Mouse (Mus musculus): ENCODE results near the gene Smarcad1. TPM values are rescaled to one million over a fixed set of nuclear protein-coding genes. Genes with fewer than 3 reads are reported as not detected.
"Not testable (repeated sequence)": the region's sequence is repeated elsewhere in the genome, so short reads cannot be mapped to it uniquely, and the experiment has no call there.

Smarcad1 gene
- polyA plus RNA-seq, 1 experiment from 2014 or later: 33.4 TPM

GRCm38 (mm10) chr6:65049100-65049499 lies 6.7 kb downstream of the Smarcad1 start:
- Histone ChIP-seq H3K4me1 (ENCODE audit: control insufficient read depth, insufficient read depth, low read length) (no peaks in the 10 kb centered on the region), H3K4me3 (ENCODE audit: low read length) (no peak overlapping the region), H3K27ac (ENCODE audit: low read length) (no peak overlapping the region), H3K36me3 (ENCODE audit: control insufficient read depth, insufficient read depth) (peaks cover 45% of the 10 kb centered on the region), H3K9ac (ENCODE audit: low read length) (no peak overlapping the region), H3K4me2 (ENCODE audit: low read depth, low read length) (no peak overlapping the region), H3K9me3 (replicated peaks; ENCODE audit: control insufficient read depth, low read length) (no peaks in the 10 kb centered on the region), H3K27me3 (ENCODE audit: control insufficient read depth, insufficient read depth, low read length) (no peaks in the 10 kb centered on the region)
- WGBS: 95% methylated on average over 4 of the region's 4 CpGs
- no peak for ATAC-seq (replicated peaks; ENCODE audit: extremely low read depth, insufficient read depth, low FRiP score)

- Histone ChIP-seq H3K4me3 (ENCODE audit: low read length) (no peak overlapping the region), H3K27ac (ENCODE audit: low read length) (no peak overlapping the region), H3K9me3 (replicated peaks; ENCODE audit: control insufficient read depth, low read length) (no peaks in the 10 kb centered on the region), H3K4me2 (ENCODE audit: low read depth, low read length) (no peak overlapping the region), H3K9ac (ENCODE audit: low read length) (no peak overlapping the region), H3K36me3 (ENCODE audit: control insufficient read depth, insufficient read depth) (peaks cover 35% of the 10 kb centered on the region), H3K4me1 (ENCODE audit: control insufficient read depth, insufficient read depth, low read length) (no peaks in the 10 kb centered on the region), H3K27me3 (ENCODE audit: control insufficient read depth, insufficient read depth, low read length) (no peaks in the 10 kb centered on the region)
- WGBS: 87% methylated on average over 5 of the region's 5 CpGs
- ATAC-seq (replicated peaks; ENCODE audit: extremely low read depth, insufficient read depth, low FRiP score): no peak
Observed at GRCm38 (mm10) chr6:65056620-65057019, 14.2 kb downstream of the Smarcad1 start.

GRCm38 (mm10) chr6:65057137-65057536 lies 14.8 kb downstream of the Smarcad1 start:
- H3K36me3 ChIP-seq (ENCODE audit: control insufficient read depth, insufficient read depth): peaks cover 37% of the 10 kb centered on the region
- not testable (repeated sequence) for H3K27ac ChIP-seq (ENCODE audit: low read length); H3K27me3 ChIP-seq (ENCODE audit: control insufficient read depth, insufficient read depth, low read length); H3K9me3 ChIP-seq (replicated peaks; ENCODE audit: control insufficient read depth, low read length); H3K4me3 ChIP-seq (ENCODE audit: low read length); H3K4me2 ChIP-seq (ENCODE audit: low read depth, low read length); H3K9ac ChIP-seq (ENCODE audit: low read length); ATAC-seq (replicated peaks; ENCODE audit: extremely low read depth, insufficient read depth, low FRiP score); H3K4me1 ChIP-seq (ENCODE audit: control insufficient read depth, insufficient read depth, low read length)
- 74% methylated on average over 3 of the region's 4 CpGs for WGBS

GRCm38 (mm10) chr6:65061049-65061448 lies 18.7 kb downstream of the Smarcad1 start:
- no peak overlapping the region for H3K4me3 ChIP-seq (ENCODE audit: low read length)
- no peaks in the 10 kb centered on the region for H3K9me3 ChIP-seq (replicated peaks; ENCODE audit: control insufficient read depth, low read length)
- H3K27ac ChIP-seq (ENCODE audit: low read length): no peak overlapping the region
- H3K4me1 ChIP-seq (ENCODE audit: control insufficient read depth, insufficient read depth, low read length): no peaks in the 10 kb centered on the region
- no peak overlapping the region for H3K4me2 ChIP-seq (ENCODE audit: low read depth, low read length)
- H3K27me3 ChIP-seq (ENCODE audit: control insufficient read depth, insufficient read depth, low read length): no peaks in the 10 kb centered on the region
- peaks cover 42% of the 10 kb centered on the region for H3K36me3 ChIP-seq (ENCODE audit: control insufficient read depth, insufficient read depth)
- ATAC-seq (replicated peaks; ENCODE audit: extremely low read depth, insufficient read depth, low FRiP score): no peak
- 93% methylated on average over 1 of the region's 1 CpGs for WGBS
- H3K9ac ChIP-seq (ENCODE audit: low read length): no peak overlapping the region

- Histone ChIP-seq H3K27me3 (ENCODE audit: control insufficient read depth, insufficient read depth, low read length) (no peaks in the 10 kb centered on the region), H3K27ac (ENCODE audit: low read length) (no peak overlapping the region), H3K36me3 (ENCODE audit: control insufficient read depth, insufficient read depth) (peaks cover 41% of the 10 kb centered on the region), H3K4me1 (ENCODE audit: control insufficient read depth, insufficient read depth, low read length) (no peaks in the 10 kb centered on the region), H3K9me3 (replicated peaks; ENCODE audit: control insufficient read depth, low read length) (no peaks in the 10 kb centered on the region), H3K4me2 (ENCODE audit: low read depth, low read length) (no peak overlapping the region), H3K9ac (ENCODE audit: low read length) (no peak overlapping the region), H3K4me3 (ENCODE audit: low read length) (no peak overlapping the region)
- 75% methylated on average over 2 of the region's 2 CpGs for WGBS
- no peak for ATAC-seq (replicated peaks; ENCODE audit: extremely low read depth, insufficient read depth, low FRiP score)
Observed at GRCm38 (mm10) chr6:65075201-65075600, 32.8 kb downstream of the Smarcad1 start.

GRCm38 (mm10) chr6:65079139-65079538 lies 36.8 kb downstream of the Smarcad1 start:
- H3K27ac ChIP-seq (ENCODE audit: low read length): no peak overlapping the region
- no peak overlapping the region for H3K4me2 ChIP-seq (ENCODE audit: low read depth, low read length)
- 84% methylated on average over 1 of the region's 1 CpGs for WGBS
- no peaks in the 10 kb centered on the region for H3K9me3 ChIP-seq (replicated peaks; ENCODE audit: control insufficient read depth, low read length)
- H3K4me1 ChIP-seq (ENCODE audit: control insufficient read depth, insufficient read depth, low read length): no peaks in the 10 kb centered on the region
- H3K27me3 ChIP-seq (ENCODE audit: control insufficient read depth, insufficient read depth, low read length): no peaks in the 10 kb centered on the region
- no peak for ATAC-seq (replicated peaks; ENCODE audit: extremely low read depth, insufficient read depth, low FRiP score)
- no peak overlapping the region for H3K4me3 ChIP-seq (ENCODE audit: low read length)
- H3K9ac ChIP-seq (ENCODE audit: low read length): no peak overlapping the region
- H3K36me3 ChIP-seq (ENCODE audit: control insufficient read depth, insufficient read depth): peaks cover 17% of the 10 kb centered on the region

- ATAC-seq (replicated peaks; ENCODE audit: extremely low read depth, insufficient read depth, low FRiP score): no peak
- no peaks in the 10 kb centered on the region for H3K4me1 ChIP-seq (ENCODE audit: control insufficient read depth, insufficient read depth, low read length)
- H3K27me3 ChIP-seq (ENCODE audit: control insufficient read depth, insufficient read depth, low read length): no peaks in the 10 kb centered on the region
- H3K9me3 ChIP-seq (replicated peaks; ENCODE audit: control insufficient read depth, low read length): no peaks in the 10 kb centered on the region
- peaks cover 33% of the 10 kb centered on the region for H3K36me3 ChIP-seq (ENCODE audit: control insufficient read depth, insufficient read depth)
- 86% methylated on average over 2 of the region's 2 CpGs for WGBS
- no peak overlapping the region for H3K9ac ChIP-seq (ENCODE audit: low read length)
- no peak overlapping the region for H3K27ac ChIP-seq (ENCODE audit: low read length)
- H3K4me3 ChIP-seq (ENCODE audit: low read length): no peak overlapping the region
- H3K4me2 ChIP-seq (ENCODE audit: low read depth, low read length): no peak overlapping the region
Observed at GRCm38 (mm10) chr6:65114902-65115301, 72.5 kb downstream of the Smarcad1 start.

- no peak overlapping the region for H3K27ac ChIP-seq (ENCODE audit: low read length)
- no peak overlapping the region for H3K9ac ChIP-seq (ENCODE audit: low read length)
- no peak overlapping the region for H3K4me3 ChIP-seq (ENCODE audit: low read length)
- no peak overlapping the region for H3K4me2 ChIP-seq (ENCODE audit: low read depth, low read length)
- WGBS: 84% methylated on average over 1 of the region's 1 CpGs
- no peaks in the 10 kb centered on the region for H3K27me3 ChIP-seq (ENCODE audit: control insufficient read depth, insufficient read depth, low read length)
- H3K36me3 ChIP-seq (ENCODE audit: control insufficient read depth, insufficient read depth): peaks cover 23% of the 10 kb centered on the region
- no peaks in the 10 kb centered on the region for H3K4me1 ChIP-seq (ENCODE audit: control insufficient read depth, insufficient read depth, low read length)
- no peak for ATAC-seq (replicated peaks; ENCODE audit: extremely low read depth, insufficient read depth, low FRiP score)
- no peaks in the 10 kb centered on the region for H3K9me3 ChIP-seq (replicated peaks; ENCODE audit: control insufficient read depth, low read length)
Observed at GRCm38 (mm10) chr6:65117540-65117939, 75.2 kb downstream of the Smarcad1 start.

- WGBS: 22% methylated on average over 2 of the region's 2 CpGs
- Histone ChIP-seq H3K4me1 (ENCODE audit: control insufficient read depth, insufficient read depth, low read length) (no peaks in the 10 kb centered on the region), H3K36me3 (ENCODE audit: control insufficient read depth, insufficient read depth) (no peaks in the 10 kb centered on the region), H3K27ac (ENCODE audit: low read length) (no peak overlapping the region), H3K27me3 (ENCODE audit: control insufficient read depth, insufficient read depth, low read length) (no peaks in the 10 kb centered on the region), H3K9me3 (replicated peaks; ENCODE audit: control insufficient read depth, low read length) (no peaks in the 10 kb centered on the region), H3K9ac (ENCODE audit: low read length) (no peak overlapping the region), H3K4me3 (ENCODE audit: low read length) (no peak overlapping the region), H3K4me2 (ENCODE audit: low read depth, low read length) (no peak overlapping the region)
- no peak for ATAC-seq (replicated peaks; ENCODE audit: extremely low read depth, insufficient read depth, low FRiP score)
Observed at GRCm38 (mm10) chr6:65126074-65126726, 83.8 kb downstream of the Smarcad1 start.
